Mouse (Mus musculus): ENCODE measurements around the gene Clec4a3. TPM values are rescaled to one million over a fixed set of nuclear protein-coding genes. Genes with fewer than 3 reads are reported as not detected.

Gene Clec4a3
- polyA plus RNA-seq (2015; fragmentation: Nextera tagmentation; extraction: Ambion mirVana): 6.5 and 6.9 TPM in 2 replicates

DNA sequence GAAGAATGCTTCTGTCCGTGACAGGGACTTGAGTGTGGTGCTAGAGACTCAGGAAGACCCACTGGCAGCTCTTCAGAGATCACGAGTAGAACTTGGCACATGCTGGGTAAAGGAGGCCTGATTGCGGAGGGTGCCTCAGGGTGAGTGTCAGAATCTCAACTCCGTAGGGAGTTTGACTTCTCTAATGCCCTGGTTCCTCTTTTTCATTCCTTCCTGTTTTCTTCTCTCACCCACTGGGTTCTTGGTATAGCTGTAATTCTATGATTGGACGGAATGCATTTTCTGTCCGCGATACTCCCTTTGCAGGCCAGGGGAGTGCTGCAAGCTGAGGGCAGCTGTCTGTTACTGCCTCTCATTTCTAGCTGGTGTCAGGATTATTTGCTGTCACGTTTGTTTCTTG, at the start of gene Clec4a3:
TSS of gene Clec4a3 (plus strand) at position 115 of the 400 bp plus-strand sequence.
- ATAC-seq (ENCODE audit: low read depth): peak; percentile 41; the same call in 1 of the 2 replicates
- H3K4me3 ChIP-seq (ENCODE audit: low read depth, low read length): no peak within 1 kb of the TSS
- WGBS (ENCODE audit: insufficient replicate concordance): 41% methylated on average over 8 of the region's 8 CpGs

DNA sequence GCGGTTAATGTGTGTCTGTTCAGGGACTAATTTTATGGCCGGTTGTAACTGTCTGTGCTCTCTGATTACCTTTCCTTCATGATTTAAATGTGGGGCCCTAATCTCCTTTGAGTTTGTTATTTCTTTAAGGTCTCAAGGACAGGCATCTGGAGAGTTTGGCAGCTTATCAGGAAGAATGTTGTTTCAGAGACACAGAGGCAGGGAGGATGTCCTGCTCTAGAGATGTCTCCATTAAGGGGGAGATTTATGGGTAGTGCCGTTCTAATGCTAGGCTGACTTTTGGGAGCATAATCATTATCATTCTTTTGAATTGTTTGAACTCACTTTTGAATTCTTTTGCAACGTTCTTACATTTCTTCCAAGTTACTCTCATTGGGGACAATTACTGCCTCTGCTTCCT, 32.4 kb upstream of the Clec4a3 start:
- no peaks in the 10 kb centered on the region for H3K4me1 ChIP-seq (ENCODE audit: control insufficient read depth, low read depth, low read length)
- no peaks in the 10 kb centered on the region for H3K36me3 ChIP-seq (ENCODE audit: control insufficient read depth, insufficient read depth)
- H3K27ac ChIP-seq (ENCODE audit: low read length): no peak overlapping the region
- H3K27me3 ChIP-seq (ENCODE audit: control insufficient read depth, insufficient read depth, low read depth, low read length): no peaks in the 10 kb centered on the region
- no peak overlapping the region for H3K4me3 ChIP-seq (ENCODE audit: low read depth, low read length)
- no peaks in the 10 kb centered on the region for H3K9me3 ChIP-seq (replicated peaks; ENCODE audit: control insufficient read depth, low read length)
- ATAC-seq (ENCODE audit: low read depth): no peak
- H3K9ac ChIP-seq (ENCODE audit: low read depth, low read length): no peak overlapping the region
- 49% methylated on average over 4 of the region's 4 CpGs for WGBS (ENCODE audit: insufficient replicate concordance)
- no peak overlapping the region for H3K4me2 ChIP-seq (ENCODE audit: low read depth, low read length)

More for the DNA sequence above, at the start of gene Clec4a3:
- no peak within 1 kb of the TSS for H3K9ac ChIP-seq (ENCODE audit: low read depth, low read length)
- H3K27ac ChIP-seq (ENCODE audit: low read length): no peak within 1 kb of the TSS
- no peaks in the 10 kb centered on the region for H3K4me1 ChIP-seq (ENCODE audit: control insufficient read depth, low read depth, low read length)
- no peak within 1 kb of the TSS for H3K4me2 ChIP-seq (ENCODE audit: low read depth, low read length)
- H3K27me3 ChIP-seq (ENCODE audit: control insufficient read depth, insufficient read depth, low read depth, low read length): no peaks in the 10 kb centered on the region
- no peaks in the 10 kb centered on the region for H3K9me3 ChIP-seq (replicated peaks; ENCODE audit: control insufficient read depth, low read length)
- H3K36me3 ChIP-seq (ENCODE audit: control insufficient read depth, insufficient read depth): no peaks in the 10 kb centered on the region

DNA sequence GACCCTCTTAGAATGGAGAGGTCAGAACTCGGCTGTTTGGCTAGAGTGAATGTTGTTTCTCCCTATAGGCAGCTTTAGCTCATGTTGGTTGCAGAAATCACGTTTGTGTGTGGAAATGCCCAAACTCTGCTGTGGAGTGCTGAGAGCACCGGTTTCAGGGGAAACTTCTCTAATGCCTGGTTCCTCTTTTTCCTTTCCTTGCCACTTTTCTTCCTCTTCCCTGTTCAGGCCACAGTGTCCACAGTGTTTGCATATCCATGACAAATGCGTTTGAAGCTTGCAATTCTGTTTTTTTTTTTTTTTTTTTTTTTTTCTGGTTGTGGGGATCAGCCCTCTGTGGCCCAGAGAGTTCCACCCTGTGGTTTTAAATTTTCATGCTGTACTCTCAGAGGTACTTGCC, 30.9 kb upstream of the Clec4a3 start, which contains the start of gene Clec4a1:
TSS of gene Clec4a1 (plus strand) at position 398 of the 400 bp plus-strand sequence.
- Histone ChIP-seq H3K4me3 (ENCODE audit: low read depth, low read length) (no peak within 1 kb of the TSS), H3K27ac (ENCODE audit: low read length) (peak within 1 kb of the TSS; percentile 50), H3K9me3 (replicated peaks; ENCODE audit: control insufficient read depth, low read length) (no peaks in the 10 kb centered on the region), H3K36me3 (ENCODE audit: control insufficient read depth, insufficient read depth) (no peaks in the 10 kb centered on the region), H3K9ac (ENCODE audit: low read depth, low read length) (no peak within 1 kb of the TSS), H3K27me3 (ENCODE audit: control insufficient read depth, insufficient read depth, low read depth, low read length) (no peaks in the 10 kb centered on the region), H3K4me2 (ENCODE audit: low read depth, low read length) (no peak within 1 kb of the TSS), H3K4me1 (ENCODE audit: control insufficient read depth, low read depth, low read length) (no peaks in the 10 kb centered on the region)
- 17% methylated on average over 4 of the region's 4 CpGs for WGBS (ENCODE audit: insufficient replicate concordance)
- peak; percentile 43 for ATAC-seq (ENCODE audit: low read depth)

DNA sequence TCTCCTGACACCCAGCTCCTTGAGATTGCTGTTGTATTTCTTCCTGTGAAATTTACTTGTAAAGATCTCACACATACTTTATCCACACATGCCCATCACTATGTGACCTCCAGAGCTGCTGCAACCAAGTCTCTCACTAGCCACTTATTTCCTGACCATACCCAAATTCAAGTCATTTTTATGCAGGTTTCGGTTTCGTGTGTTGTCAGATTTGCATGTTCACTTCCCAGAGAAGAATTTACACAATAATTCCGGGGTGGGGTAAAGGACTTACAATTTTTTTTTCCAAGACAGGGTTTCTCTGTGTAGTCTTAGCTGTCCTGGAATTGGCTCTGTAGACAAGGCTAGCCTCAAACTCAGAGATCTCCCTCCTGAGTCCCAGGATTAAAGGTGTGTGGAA, 17.5 kb upstream of the Clec4a3 start:
- Histone ChIP-seq H3K9ac (ENCODE audit: low read depth, low read length) (no peak overlapping the region), H3K9me3 (replicated peaks; ENCODE audit: control insufficient read depth, low read length) (no peaks in the 10 kb centered on the region), H3K36me3 (ENCODE audit: control insufficient read depth, insufficient read depth) (no peaks in the 10 kb centered on the region), H3K4me2 (ENCODE audit: low read depth, low read length) (no peak overlapping the region), H3K27ac (ENCODE audit: low read length) (no peak overlapping the region), H3K4me3 (ENCODE audit: low read depth, low read length) (no peak overlapping the region), H3K4me1 (ENCODE audit: control insufficient read depth, low read depth, low read length) (no peaks in the 10 kb centered on the region), H3K27me3 (ENCODE audit: control insufficient read depth, insufficient read depth, low read depth, low read length) (no peaks in the 10 kb centered on the region)
- no peak for ATAC-seq (ENCODE audit: low read depth)
- 51% methylated on average over 3 of the region's 3 CpGs for WGBS (ENCODE audit: insufficient replicate concordance)

DNA sequence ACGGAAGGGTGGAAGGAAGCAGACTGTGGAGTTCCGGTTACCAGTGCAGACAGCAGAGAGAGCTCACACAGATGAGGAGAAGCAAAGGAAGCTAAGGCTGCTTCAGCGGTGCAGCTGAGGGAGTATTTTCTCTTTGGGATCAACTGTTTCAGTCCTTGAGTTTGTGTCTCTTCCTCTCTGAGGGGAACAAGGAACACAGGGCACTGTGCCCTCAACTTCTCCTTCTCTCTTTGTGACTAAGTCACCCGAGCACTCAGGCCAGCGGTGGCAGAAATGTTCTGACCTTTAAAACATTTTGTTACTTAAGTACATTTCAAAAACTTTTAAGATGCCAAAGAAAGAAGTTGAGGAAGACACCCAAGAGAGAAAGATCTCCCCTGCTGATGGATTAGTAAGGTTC, 12.7 kb upstream of the Clec4a3 start:
- WGBS (ENCODE audit: insufficient replicate concordance): 55% methylated on average over 5 of the region's 5 CpGs
- no peak overlapping the region for H3K27ac ChIP-seq (ENCODE audit: low read length)
- H3K4me3 ChIP-seq (ENCODE audit: low read depth, low read length): no peak overlapping the region
- no peak overlapping the region for H3K4me2 ChIP-seq (ENCODE audit: low read depth, low read length)
- no peaks in the 10 kb centered on the region for H3K9me3 ChIP-seq (replicated peaks; ENCODE audit: control insufficient read depth, low read length)
- H3K36me3 ChIP-seq (ENCODE audit: control insufficient read depth, insufficient read depth): no peaks in the 10 kb centered on the region
- no peaks in the 10 kb centered on the region for H3K4me1 ChIP-seq (ENCODE audit: control insufficient read depth, low read depth, low read length)
- H3K27me3 ChIP-seq (ENCODE audit: control insufficient read depth, insufficient read depth, low read depth, low read length): no peaks in the 10 kb centered on the region
- H3K9ac ChIP-seq (ENCODE audit: low read depth, low read length): no peak overlapping the region
- ATAC-seq (ENCODE audit: low read depth): no peak

DNA sequence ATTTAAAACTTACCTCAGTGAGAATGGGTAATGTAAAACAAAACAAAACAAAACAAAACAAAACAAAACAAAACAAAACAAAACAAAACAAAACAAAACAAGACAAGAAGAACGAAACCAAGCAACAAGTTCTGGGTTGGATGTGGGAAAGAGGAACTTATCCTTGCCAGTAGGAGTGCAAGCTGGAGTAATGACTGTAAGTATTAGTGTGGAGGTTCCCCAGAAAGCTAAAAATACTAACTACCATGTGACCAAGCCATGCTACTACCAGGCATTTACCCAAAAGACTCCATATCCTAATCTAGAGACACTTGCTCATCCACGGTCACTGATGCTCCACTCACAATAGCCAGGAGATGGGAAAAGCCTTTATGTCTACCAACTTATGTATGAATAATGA, 5.6 kb upstream of the Clec4a3 start:
- Histone ChIP-seq H3K4me1 (ENCODE audit: control insufficient read depth, low read depth, low read length) (no peaks in the 10 kb centered on the region), H3K27ac (ENCODE audit: low read length) (no peak overlapping the region), H3K27me3 (ENCODE audit: control insufficient read depth, insufficient read depth, low read depth, low read length) (no peaks in the 10 kb centered on the region), H3K36me3 (ENCODE audit: control insufficient read depth, insufficient read depth) (no peaks in the 10 kb centered on the region), H3K4me2 (ENCODE audit: low read depth, low read length) (no peak overlapping the region), H3K9ac (ENCODE audit: low read depth, low read length) (no peak overlapping the region), H3K9me3 (replicated peaks; ENCODE audit: control insufficient read depth, low read length) (no peaks in the 10 kb centered on the region), H3K4me3 (ENCODE audit: low read depth, low read length) (no peak overlapping the region)
- no peak for ATAC-seq (ENCODE audit: low read depth)
- 47% methylated on average over 2 of the region's 2 CpGs for WGBS (ENCODE audit: insufficient replicate concordance)

DNA sequence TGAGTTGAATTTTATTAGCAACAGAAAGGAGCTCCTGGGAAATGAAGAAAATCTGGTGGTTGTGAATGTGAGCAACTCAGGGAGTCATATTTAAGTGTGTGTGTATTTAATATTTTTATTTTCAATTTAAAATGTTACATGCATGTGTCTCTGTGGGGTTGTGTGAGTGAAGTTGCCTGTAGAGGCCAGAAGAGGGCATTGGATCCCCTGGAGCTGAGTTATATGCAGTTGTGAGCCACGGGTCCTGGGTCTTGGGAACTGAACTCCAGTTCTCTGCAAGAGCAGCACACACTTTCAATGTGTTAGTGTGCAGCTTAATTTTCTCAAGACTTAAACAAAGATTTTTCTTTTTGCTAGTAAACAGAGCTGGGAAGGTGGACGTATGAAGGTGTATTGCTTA, 12.2 kb downstream of the Clec4a3 start:
- WGBS (ENCODE audit: insufficient replicate concordance): 59% methylated on average over 2 of the region's 2 CpGs
- H3K9ac ChIP-seq (ENCODE audit: low read depth, low read length): no peak overlapping the region
- ATAC-seq (ENCODE audit: low read depth): no peak
- H3K27ac ChIP-seq (ENCODE audit: low read length): no peak overlapping the region
- no peaks in the 10 kb centered on the region for H3K4me1 ChIP-seq (ENCODE audit: control insufficient read depth, low read depth, low read length)
- no peaks in the 10 kb centered on the region for H3K27me3 ChIP-seq (ENCODE audit: control insufficient read depth, insufficient read depth, low read depth, low read length)
- H3K4me2 ChIP-seq (ENCODE audit: low read depth, low read length): no peak overlapping the region
- no peaks in the 10 kb centered on the region for H3K36me3 ChIP-seq (ENCODE audit: control insufficient read depth, insufficient read depth)
- H3K9me3 ChIP-seq (replicated peaks; ENCODE audit: control insufficient read depth, low read length): no peaks in the 10 kb centered on the region
- H3K4me3 ChIP-seq (ENCODE audit: low read depth, low read length): no peak overlapping the region

DNA sequence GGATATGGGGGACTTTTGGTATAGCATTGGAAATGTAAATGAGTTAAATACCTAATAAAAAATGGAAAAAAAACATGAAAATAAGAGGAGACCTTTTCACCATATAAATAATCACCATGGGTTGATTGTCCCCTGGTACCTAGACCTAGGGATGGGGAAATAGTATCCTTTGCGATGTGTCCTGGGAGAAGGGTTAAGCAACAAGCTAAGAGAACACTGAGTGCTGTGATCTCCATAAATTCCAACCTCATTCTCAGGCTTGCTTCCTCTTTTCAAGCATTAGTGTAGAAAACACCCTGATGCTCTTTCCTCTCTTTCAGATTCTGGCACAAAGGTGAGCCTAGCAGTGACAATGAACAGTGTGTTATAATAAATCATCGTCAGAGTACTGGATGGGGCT, 16.7 kb downstream of the Clec4a3 start:
- no peaks in the 10 kb centered on the region for H3K27me3 ChIP-seq (ENCODE audit: control insufficient read depth, insufficient read depth, low read depth, low read length)
- H3K9ac ChIP-seq (ENCODE audit: low read depth, low read length): no peak overlapping the region
- ATAC-seq (ENCODE audit: low read depth): no peak
- no peaks in the 10 kb centered on the region for H3K9me3 ChIP-seq (replicated peaks; ENCODE audit: control insufficient read depth, low read length)
- H3K36me3 ChIP-seq (ENCODE audit: control insufficient read depth, insufficient read depth): no peaks in the 10 kb centered on the region
- no peaks in the 10 kb centered on the region for H3K4me1 ChIP-seq (ENCODE audit: control insufficient read depth, low read depth, low read length)
- WGBS (ENCODE audit: insufficient replicate concordance): 58% methylated on average over 2 of the region's 2 CpGs
- H3K27ac ChIP-seq (ENCODE audit: low read length): no peak overlapping the region
- no peak overlapping the region for H3K4me2 ChIP-seq (ENCODE audit: low read depth, low read length)
- no peak overlapping the region for H3K4me3 ChIP-seq (ENCODE audit: low read depth, low read length)

DNA sequence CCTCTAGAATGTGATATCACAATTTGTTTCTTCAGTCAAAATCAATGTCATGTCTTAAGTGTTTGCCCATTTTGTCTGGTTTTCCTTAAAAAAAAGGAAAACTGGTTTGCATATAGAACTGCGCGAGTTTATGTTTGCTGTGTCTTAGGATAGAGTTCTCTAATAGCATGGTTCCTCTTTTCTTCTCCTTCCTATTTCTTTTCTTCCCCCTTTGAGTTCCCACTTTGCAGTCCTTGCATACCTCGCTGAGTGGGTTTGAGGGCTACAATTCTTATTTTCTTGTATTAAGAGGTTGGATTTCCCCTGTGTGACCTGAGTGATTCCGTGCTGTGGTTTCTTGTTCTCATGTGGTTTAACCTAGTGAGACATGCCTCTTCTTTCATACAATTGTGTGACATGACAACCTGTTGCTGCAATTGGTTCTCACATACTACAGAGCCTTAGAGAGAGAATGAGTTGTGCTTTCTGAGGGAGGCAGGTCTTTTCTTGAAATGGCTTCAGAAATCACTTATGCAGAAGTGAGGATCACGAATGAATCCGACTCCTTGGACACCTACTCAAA, 37.6 kb downstream of the Clec4a3 start, which contains the start of gene Clec4a4:
TSS of gene Clec4a4 (plus strand) at position 492 of the 562 bp plus-strand sequence.
- H3K27me3 ChIP-seq (ENCODE audit: control insufficient read depth, insufficient read depth, low read depth, low read length): no peaks in the 10 kb centered on the region
- H3K4me1 ChIP-seq (ENCODE audit: control insufficient read depth, low read depth, low read length): no peaks in the 10 kb centered on the region
- WGBS (ENCODE audit: insufficient replicate concordance): 57% methylated on average over 6 of the region's 6 CpGs
- H3K36me3 ChIP-seq (ENCODE audit: control insufficient read depth, insufficient read depth): no peaks in the 10 kb centered on the region
- H3K4me2 ChIP-seq (ENCODE audit: low read depth, low read length): no peak within 1 kb of the TSS
- no peak within 1 kb of the TSS for H3K27ac ChIP-seq (ENCODE audit: low read length)
- H3K4me3 ChIP-seq (ENCODE audit: low read depth, low read length): no peak within 1 kb of the TSS
- no peak for ATAC-seq (ENCODE audit: low read depth)
- H3K9ac ChIP-seq (ENCODE audit: low read depth, low read length): no peak within 1 kb of the TSS
- no peaks in the 10 kb centered on the region for H3K9me3 ChIP-seq (replicated peaks; ENCODE audit: control insufficient read depth, low read length)
